Mouse (Mus musculus) gastrocnemius, adult 2 months (tissue): ENCODE results near the gene Jade2. TPM values are rescaled to one million over a fixed set of nuclear protein-coding genes. Genes with fewer than 3 reads are reported as not detected.
A peak's percentile ranks its signal among the peaks of the same experiment; 100 is the strongest.

ENCODE experiments used
- DNase-seq: peaks from one replicate; pipeline ENCODE4 v3.0.0; 2022
- H3K27ac ChIP-seq: fragments of 200-600 bp; 2 replicates; pipeline ENCODE4 v1.8.1; 2022; ENCODE audit warnings: mild to moderate bottlenecking
- H3K4me3 ChIP-seq: fragments of 200-600 bp; 2 replicates; pipeline ENCODE4 v1.8.1; 2022; ENCODE audit warnings: mild to moderate bottlenecking, moderate library complexity
- CTCF ChIP-seq: fragments of 200-600 bp; IDR thresholded peaks from 2 replicates; pipeline ENCODE4 v1.8.1; 2022; ENCODE audit warnings: antibody characterized with exemption, mild to moderate bottlenecking, moderate library complexity
- intact Hi-C: fragments of 180-260 bp; cut with DNase I; formaldehyde crosslinking; loops from one replicate; pipeline ENCODE4 v1.15.1; 2025
- total RNA-seq, 2 experiments: library from RNA; stranded (reverse); gene quantifications; 2 replicates each; pipeline ENCODE4 v1.2.3; 2021

Gene Jade2
- total RNA-seq, 2 experiments from 2014 or later: 7.8 to 7.9 TPM

GRCm38 (mm10) chr11:51875792-51876195 lies 18.3 kb upstream of the Jade2 start:
- Histone ChIP-seq H3K4me3 (no peak overlapping the region), H3K27ac (peak overlapping the region; percentile 89)
- intact Hi-C loops: loop anchor here (2.0 to 5.0 kb wide), 2 partner anchors 17 to 42 kb away; no protein-coding TSS in a partner anchor
- TF ChIP-seq CTCF: no peak
- DNase-seq: no peak

GRCm38 (mm10) chr11:51875086-51875485 lies 17.6 kb upstream of the Jade2 start:
- DNase-seq: peak; percentile 64
- TF ChIP-seq CTCF: no peak
- intact Hi-C loops: loop anchor here (5.0 kb wide), 1 partner anchor 42 kb away; no protein-coding TSS in a partner anchor
- Histone ChIP-seq H3K4me3 (no peak overlapping the region), H3K27ac (peak overlapping the region; percentile 84)

DNA sequence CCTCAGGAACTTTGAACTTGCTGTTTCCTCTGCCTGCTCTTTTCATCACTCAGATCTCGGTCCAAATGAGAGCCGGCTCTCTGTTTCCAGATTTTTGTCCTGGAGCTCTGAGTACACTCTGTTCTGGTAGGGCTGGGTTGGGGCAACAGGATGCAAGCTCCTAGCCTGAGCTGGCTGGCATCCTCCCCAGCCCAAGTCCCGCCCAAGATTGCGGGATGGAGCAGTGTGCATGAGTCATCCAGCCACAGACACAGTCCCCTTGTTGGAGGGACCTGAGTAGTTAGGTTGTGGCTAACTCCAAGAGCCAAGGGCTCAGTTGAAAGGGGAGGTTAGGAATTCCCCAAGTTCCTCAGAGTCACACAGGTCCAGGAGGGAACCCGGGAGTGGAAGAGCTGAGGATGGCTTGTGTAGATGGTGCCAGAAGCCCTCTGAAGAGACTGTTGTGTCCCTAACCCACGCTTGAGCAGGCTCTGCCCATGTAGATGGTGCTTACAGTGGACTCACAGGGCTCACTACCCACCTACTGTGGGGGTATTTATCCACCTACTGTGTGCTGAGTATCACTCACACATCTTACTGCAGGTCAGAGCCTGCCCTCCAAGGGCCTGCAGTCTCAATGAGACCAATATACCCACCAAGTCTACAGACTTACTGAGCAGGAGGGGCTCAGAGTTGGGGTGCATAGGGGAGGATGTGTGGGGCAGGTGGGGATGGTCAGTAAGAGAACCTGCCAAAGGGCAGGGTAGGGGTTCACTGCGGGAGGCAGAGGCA lies 17.0 kb upstream of the Jade2 start:
- peak; percentile 89 for DNase-seq
- intact Hi-C loops: loop anchor here (5.0 kb wide), 1 partner anchor 43 kb away; no protein-coding TSS in a partner anchor
- no peak for TF ChIP-seq CTCF
- peak overlapping the region; percentile 84 for H3K27ac ChIP-seq
- H3K4me3 ChIP-seq: no peak overlapping the region

GRCm38 (mm10) chr11:51873141-51873540 lies 15.7 kb upstream of the Jade2 start:
- Histone ChIP-seq H3K27ac (no peak overlapping the region), H3K4me3 (no peak overlapping the region)
- no peak for DNase-seq
- intact Hi-C loops: no loop called here
- TF ChIP-seq CTCF: no peak

GRCm38 (mm10) chr11:51867261-51867660 lies 9.8 kb upstream of the Jade2 start:
- DNase-seq: no peak
- Histone ChIP-seq H3K27ac (no peak overlapping the region), H3K4me3 (no peak overlapping the region)
- intact Hi-C loops: no loop called here
- TF ChIP-seq CTCF: no peak

GRCm38 (mm10) chr11:51866020-51866419 lies 8.6 kb upstream of the Jade2 start:
- no peak for DNase-seq
- no peak for TF ChIP-seq CTCF
- intact Hi-C loops: no loop called here
- Histone ChIP-seq H3K27ac (no peak overlapping the region), H3K4me3 (no peak overlapping the region)

DNA sequence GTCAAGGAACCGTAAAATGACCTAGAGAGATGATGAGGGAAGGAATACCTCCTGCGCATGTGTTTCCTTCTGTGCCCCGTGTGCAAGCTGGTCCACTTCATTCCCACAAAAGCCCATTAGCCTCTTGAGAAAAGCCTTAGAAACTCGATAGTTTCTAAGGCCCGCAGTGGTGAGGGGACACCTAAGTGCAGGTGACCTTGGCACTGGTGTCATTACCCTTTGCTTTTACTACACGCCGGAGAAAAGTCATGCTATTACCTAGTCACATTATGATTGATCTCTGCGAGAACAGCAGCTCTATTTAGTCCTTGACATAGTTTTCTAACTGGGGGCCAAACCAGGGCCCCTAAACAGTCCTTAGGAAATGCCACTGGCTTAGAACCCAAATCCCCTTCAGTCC lies 3.2 kb upstream of the Jade2 start:
- no peak overlapping the region for H3K4me3 ChIP-seq
- DNase-seq: no peak
- TF ChIP-seq CTCF: no peak
- no peak overlapping the region for H3K27ac ChIP-seq
- intact Hi-C loops: no loop called here

GRCm38 (mm10) chr11:51859561-51859960 lies 2.1 kb upstream of the Jade2 start:
- TF ChIP-seq CTCF: no peak
- intact Hi-C loops: loop anchor here (2.0 to 5.0 kb wide), 3 partner anchors 17 to 145 kb away; partner anchors contain the start of gene Cdkl3
- no peak overlapping the region for H3K4me3 ChIP-seq
- DNase-seq: no peak
- peak overlapping the region; percentile 98 for H3K27ac ChIP-seq

DNA sequence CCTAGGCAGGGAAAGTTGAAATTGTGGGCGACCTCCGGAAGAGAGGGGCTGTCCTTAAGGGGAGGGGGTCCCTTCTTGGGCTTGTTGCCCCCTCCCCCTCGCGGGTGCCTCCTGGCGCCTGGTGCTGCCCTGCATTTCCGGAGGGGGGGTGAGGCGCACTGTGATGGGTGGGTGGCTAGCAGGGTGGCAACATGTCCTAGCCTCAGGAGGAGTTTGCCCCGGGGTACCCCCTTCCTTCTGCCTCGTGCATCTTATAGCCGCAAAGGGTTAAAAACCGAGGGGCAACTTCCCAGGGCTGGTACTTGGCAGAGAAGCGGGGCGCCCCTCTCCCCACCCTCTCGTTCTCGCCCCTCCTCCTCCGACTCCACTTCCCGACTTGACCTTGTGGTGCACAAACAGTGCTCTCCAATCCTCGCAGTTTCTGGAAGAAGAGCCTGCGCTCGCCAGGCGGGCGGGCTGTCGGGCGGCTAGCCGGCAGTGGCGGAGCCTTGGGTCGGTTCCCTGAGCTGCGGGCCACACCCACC lies 1.1 kb upstream of the Jade2 start:
- TF ChIP-seq CTCF: peak; percentile 1; the same call in 1 of the 2 replicates
- peak overlapping the region; percentile 89 for H3K4me3 ChIP-seq
- H3K27ac ChIP-seq: peak overlapping the region; percentile 98
- DNase-seq: peak; percentile 93
- intact Hi-C loops: loop anchor here (1.0 to 5.0 kb wide), 4 partner anchors 18 to 146 kb away; partner anchors contain the start of gene Cdkl3

- intact Hi-C loops: loop anchor here (1.0 to 5.0 kb wide), 4 partner anchors 19 to 147 kb away; partner anchors contain the start of gene Cdkl3
- no peak for TF ChIP-seq CTCF
- peak overlapping the region; percentile 98 for H3K27ac ChIP-seq
- DNase-seq: peak; percentile 89
- peak overlapping the region; percentile 89 for H3K4me3 ChIP-seq
These were observed 520 bp upstream of the Jade2 start for GRCm38 (mm10) chr11:51857818-51858527.

GRCm38 (mm10) chr11:51856616-51857080 lies 805 bp downstream of the Jade2 start:
- intact Hi-C loops: loop anchor here (1.0 to 5.0 kb wide), 2 partner anchors 86 to 111 kb away; partner anchors contain the start of gene Cdkn2aipnl
- DNase-seq: peak; percentile 79
- no peak for TF ChIP-seq CTCF
- Histone ChIP-seq H3K4me3 (peak overlapping the region; percentile 89), H3K27ac (peak overlapping the region; percentile 98)

DNA sequence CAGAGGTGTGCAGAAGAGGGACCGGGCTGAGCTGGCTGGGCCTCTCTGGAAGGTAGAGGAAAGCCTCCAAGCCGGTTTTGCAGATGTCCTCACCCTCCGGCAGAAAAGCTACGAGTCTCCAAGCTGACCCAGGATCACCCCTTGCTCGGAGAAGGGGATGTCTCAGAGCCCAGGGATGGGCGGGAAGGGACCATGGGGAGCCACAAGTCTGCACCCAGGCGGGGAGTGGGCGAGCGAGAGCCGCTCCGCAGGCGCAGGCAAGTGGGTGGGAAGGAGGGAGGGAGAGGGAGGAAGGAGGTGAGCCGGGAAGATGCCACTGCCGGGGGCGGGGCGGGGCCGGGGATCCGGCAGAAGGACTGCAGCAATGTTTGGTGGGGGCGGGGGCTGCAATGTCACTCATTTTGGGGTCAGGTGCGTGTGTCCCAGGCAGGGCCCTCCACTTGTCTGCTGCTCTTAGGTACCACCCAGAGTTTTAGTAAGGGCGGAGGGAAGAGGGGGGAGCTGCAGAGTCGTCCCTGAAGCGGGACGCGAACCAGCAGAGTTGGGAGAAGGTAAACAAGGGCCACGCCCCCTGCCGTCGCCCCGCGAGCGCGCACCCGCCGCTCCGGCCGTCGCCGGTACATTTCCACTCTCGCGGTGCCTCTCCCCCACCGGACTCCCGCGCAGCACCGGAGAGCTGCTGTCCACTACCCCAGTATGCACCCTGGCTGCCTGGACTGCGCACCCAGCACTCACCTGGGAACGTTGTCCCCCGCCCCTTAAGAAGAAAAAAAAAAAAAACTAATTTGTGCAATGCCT lies 1.4 kb downstream of the Jade2 start:
- DNase-seq: peak; percentile 85
- Histone ChIP-seq H3K4me3 (peak overlapping the region; percentile 89), H3K27ac (peak overlapping the region; percentile 98)
- intact Hi-C loops: loop anchor here (1.0 to 5.0 kb wide), 3 partner anchors 35 to 111 kb away; partner anchors contain the start of gene Cdkn2aipnl
- TF ChIP-seq CTCF: peak; percentile 52
